Mouse (Mus musculus) liver, embryonic 16.5 days (tissue): ENCODE measurements around the gene Retsat. TPM values are rescaled to one million over a fixed set of nuclear protein-coding genes. Genes with fewer than 3 reads are reported as not detected.
A peak's percentile ranks its signal among the peaks of the same experiment; 100 is the strongest.

Source experiments
- ATAC-seq: fragments of 200-750 bp; cut with Nextera tagmentation; 2 replicates; pipeline ENCODE4 v1.8.0; 2017; ENCODE audit warnings: low read depth, mild to moderate bottlenecking, moderate number of reproducible peaks, moderate library complexity
- H3K27ac ChIP-seq: fragments of 300-500 bp; sonication (generic); 2 replicates; pipeline ENCODE4 v1.5.1; 2014; ENCODE audit warnings: mild to moderate bottlenecking, low read length
- H3K27me3 ChIP-seq: fragments of 300-500 bp; sonication (generic); 2 replicates; pipeline ENCODE4 v1.6.1; 2014; ENCODE audit warnings: low read depth, low read length, mixed read lengths; ENCODE audit not compliant: control insufficient read depth, insufficient read depth
- H3K36me3 ChIP-seq: fragments of 300-500 bp; sonication (generic); 2 replicates; pipeline ENCODE4 v1.6.1; 2014; ENCODE audit warnings: mild to moderate bottlenecking; ENCODE audit not compliant: control insufficient read depth, insufficient read depth
- H3K4me1 ChIP-seq: fragments of 300-500 bp; sonication (generic); 2 replicates; pipeline ENCODE4 v1.6.1; 2014; ENCODE audit warnings: low read depth, low read length, mixed read lengths; ENCODE audit not compliant: control insufficient read depth
- H3K4me2 ChIP-seq: fragments of 300-500 bp; sonication (generic); 2 replicates; pipeline ENCODE4 v1.6.1; 2014; ENCODE audit warnings: low read depth, low read length, mixed read lengths
- H3K4me3 ChIP-seq: fragments of 300-500 bp; sonication (generic); 2 replicates; pipeline ENCODE4 v1.5.1; 2014; ENCODE audit warnings: low read depth, mild to moderate bottlenecking, low read length
- H3K9ac ChIP-seq: fragments of 300-500 bp; sonication (generic); 2 replicates; pipeline ENCODE4 v1.6.1; 2014; ENCODE audit warnings: low read depth, low read length
- H3K9me3 ChIP-seq: fragments of 300-500 bp; sonication (generic); replicated peaks from 2 replicates; pipeline ENCODE4 v1.6.1; 2016; ENCODE audit warnings: low read length; ENCODE audit not compliant: control insufficient read depth
- WGBS: fragments of 180-500 bp; shearing (Covaris S2); extraction: QIAGEN DNeasy Blood & Tissue Kit; methylation state at CpG from one replicate; pipeline ENCODE4 v1.1.7; 2014; ENCODE audit not compliant: insufficient replicate concordance; 5-methylcytosine and 5-hydroxymethylcytosine counted together
- polyA plus RNA-seq: library from polyadenylated mRNA; unstranded; fragments of >200 nt; fragmentation: Nextera tagmentation; extraction: Ambion mirVana; gene quantifications from 2 replicates; pipeline ENCODE4 v1.2.1, GENCODE M21; 2015

Gene Retsat
- polyA plus RNA-seq, 1 experiment from 2014 or later: 21.5 TPM

DNA sequence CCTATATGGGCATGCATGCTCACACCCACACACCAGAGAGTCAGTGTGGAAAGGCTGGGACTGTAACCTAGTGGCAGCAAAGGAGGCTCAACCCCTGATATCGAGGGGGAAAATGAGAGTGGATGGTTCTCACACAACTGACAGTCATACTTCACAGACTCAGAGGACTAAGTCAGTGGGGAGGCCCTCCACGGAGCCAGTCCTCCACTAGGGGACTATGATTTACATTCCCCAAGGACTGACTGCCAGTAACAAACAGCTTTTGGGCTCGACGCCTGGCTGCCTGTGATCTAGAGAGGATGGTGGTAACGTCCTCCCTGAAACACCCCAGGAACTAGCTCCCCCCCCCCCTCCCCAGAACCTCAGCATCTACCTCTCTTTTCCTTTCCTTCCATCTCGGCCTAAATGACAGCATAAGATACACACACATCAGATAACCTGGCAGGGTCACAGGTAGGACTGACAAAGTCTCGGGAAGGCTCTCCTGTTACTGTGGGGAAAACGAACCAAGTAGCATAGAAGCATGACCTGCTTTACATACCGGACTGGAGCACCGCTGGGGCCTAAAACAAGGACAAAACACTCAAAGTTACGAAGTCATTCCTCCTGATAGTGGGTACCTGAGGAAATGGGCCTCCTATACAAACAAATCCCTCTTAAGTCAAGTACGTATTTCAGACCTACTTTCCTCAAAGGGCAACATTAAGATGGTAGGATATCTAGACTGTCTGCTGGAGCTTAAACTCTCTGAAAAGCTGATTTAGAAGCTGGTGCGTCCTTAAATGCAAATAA lies 996 bp upstream of the Retsat start:
- WGBS: 48% methylated on average over 13 of the region's 13 CpGs
- H3K9me3 ChIP-seq: no peaks in the 10 kb centered on the region
- H3K4me2 ChIP-seq: peak overlapping the region; percentile 83
- no peak overlapping the region for H3K27ac ChIP-seq
- no peaks in the 10 kb centered on the region for H3K27me3 ChIP-seq
- peak overlapping the region; percentile 70 for H3K4me3 ChIP-seq
- peaks cover 18% of the 10 kb centered on the region for H3K4me1 ChIP-seq
- H3K9ac ChIP-seq: peak overlapping the region; percentile 73
- no peaks in the 10 kb centered on the region for H3K36me3 ChIP-seq
- ATAC-seq: no peak

DNA sequence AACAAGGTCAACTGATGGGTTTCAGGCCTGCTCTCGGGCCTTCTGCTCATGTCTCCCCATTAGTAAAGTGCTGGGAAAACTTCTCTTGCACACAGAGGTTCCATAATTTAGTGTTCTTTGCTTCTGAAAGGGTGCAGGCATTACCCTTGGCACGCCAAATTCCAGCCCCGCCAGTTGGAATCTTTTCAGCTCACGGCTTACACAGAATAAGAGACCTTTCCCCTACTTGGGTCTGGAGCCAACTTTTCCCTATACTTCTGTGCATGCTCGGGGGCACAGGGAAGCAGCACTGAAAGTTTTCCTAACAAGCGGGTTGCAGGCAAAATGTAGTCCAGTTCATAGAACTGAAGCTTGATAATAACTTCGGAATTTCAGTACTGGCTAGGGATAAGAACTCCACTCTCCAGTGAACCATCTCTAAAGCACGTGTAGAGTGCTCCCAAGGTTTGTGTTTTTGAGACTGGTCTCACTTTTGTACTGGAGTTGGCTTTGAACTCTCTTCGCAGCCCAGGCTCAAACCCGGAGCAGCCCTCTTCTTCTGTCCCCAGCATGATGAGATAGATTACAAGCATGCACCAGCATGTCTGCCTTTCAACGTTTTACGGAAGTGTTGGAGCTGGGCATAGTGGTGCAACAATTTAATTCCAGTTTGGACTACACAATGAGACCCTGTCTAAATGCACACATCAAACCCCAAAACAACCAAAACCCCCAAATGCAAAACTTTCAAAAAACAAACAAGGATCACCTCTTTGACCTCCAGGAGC lies 699 bp downstream of the Retsat start:
- H3K4me2 ChIP-seq: peak overlapping the region; percentile 83
- peak overlapping the region; percentile 70 for H3K4me3 ChIP-seq
- no peaks in the 10 kb centered on the region for H3K9me3 ChIP-seq
- H3K4me1 ChIP-seq: peaks cover 18% of the 10 kb centered on the region
- peak overlapping the region; percentile 66 for H3K27ac ChIP-seq
- H3K27me3 ChIP-seq: no peaks in the 10 kb centered on the region
- H3K9ac ChIP-seq: peak overlapping the region; percentile 73
- 30% methylated on average over 12 of the region's 12 CpGs for WGBS
- H3K36me3 ChIP-seq: no peaks in the 10 kb centered on the region
- ATAC-seq: peak; percentile 52

DNA sequence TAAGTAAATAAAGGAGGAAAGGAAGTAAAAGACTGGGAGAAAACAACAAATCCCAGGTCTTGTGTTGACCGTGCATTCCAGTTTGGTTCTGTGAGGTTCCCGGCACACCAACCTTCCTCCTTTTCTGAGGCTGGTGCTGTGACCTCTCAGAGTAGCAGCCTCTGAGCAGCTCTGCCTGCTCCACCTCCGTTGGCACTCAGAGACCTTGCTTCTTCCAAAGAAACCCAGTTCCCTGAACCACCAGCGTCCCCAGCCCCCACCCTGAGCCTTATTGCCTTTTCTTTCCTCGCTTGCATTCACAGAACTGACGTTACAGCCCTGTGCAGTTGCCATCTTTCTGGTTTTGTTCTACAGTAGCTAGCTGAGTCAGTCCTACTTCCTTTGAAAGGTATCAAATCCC lies 1.9 kb downstream of the Retsat start:
- H3K36me3 ChIP-seq: no peaks in the 10 kb centered on the region
- no peak for ATAC-seq
- H3K27ac ChIP-seq: no peak overlapping the region
- H3K4me3 ChIP-seq: no peak overlapping the region
- H3K4me1 ChIP-seq: peaks cover 18% of the 10 kb centered on the region
- WGBS: 72% methylated on average over 6 of the region's 6 CpGs
- no peak overlapping the region for H3K4me2 ChIP-seq
- no peak overlapping the region for H3K9ac ChIP-seq
- H3K27me3 ChIP-seq: no peaks in the 10 kb centered on the region
- H3K9me3 ChIP-seq: no peaks in the 10 kb centered on the region

DNA sequence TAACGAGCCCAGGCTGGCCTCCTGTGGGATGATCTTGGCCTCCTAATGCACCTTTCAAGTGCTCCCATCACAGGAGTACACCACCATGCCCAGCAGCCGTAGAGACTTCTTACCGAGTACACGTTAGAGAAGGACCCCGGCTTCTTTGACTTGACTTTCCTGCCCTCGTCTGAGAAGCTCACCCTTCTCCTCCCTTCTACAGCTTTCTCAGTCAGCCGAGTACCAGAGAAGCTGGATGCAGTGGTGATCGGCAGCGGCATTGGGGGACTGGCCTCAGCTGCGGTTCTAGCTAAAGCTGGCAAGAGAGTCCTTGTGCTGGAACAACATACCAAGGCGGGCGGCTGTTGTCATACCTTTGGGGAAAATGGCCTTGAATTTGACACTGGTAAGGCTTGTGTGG lies 2.5 kb downstream of the Retsat start:
- Histone ChIP-seq H3K4me3 (no peak overlapping the region), H3K27ac (no peak overlapping the region), H3K36me3 (no peaks in the 10 kb centered on the region), H3K9me3 (no peaks in the 10 kb centered on the region), H3K9ac (no peak overlapping the region), H3K4me1 (peaks cover 18% of the 10 kb centered on the region), H3K4me2 (no peak overlapping the region), H3K27me3 (no peaks in the 10 kb centered on the region)
- WGBS: 82% methylated on average over 12 of the region's 12 CpGs
- ATAC-seq: no peak

DNA sequence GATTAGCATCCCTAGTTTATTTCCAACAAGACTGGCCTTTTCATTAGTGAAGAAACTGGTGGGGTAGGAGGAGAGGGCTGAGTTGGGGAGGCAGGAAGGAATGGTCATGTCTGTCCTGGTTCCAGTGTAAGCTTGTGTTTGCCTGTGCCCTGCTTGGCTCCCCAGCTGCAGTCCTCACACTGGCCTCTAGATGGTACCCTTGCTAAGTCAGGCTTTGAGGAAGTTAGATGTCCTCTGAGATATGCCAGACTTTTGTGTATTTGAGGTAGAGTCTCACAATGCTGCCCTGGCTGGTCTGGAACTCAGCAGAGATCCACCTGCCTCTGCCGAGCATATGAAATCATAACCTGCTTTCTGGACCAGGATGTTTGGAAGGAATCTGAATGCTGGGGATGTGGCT lies 3.5 kb downstream of the Retsat start:
- H3K27ac ChIP-seq: no peak overlapping the region
- no peaks in the 10 kb centered on the region; the same call in 1 of the 2 replicates for H3K36me3 ChIP-seq
- H3K4me1 ChIP-seq: peaks cover 18% of the 10 kb centered on the region
- no peak overlapping the region for H3K9ac ChIP-seq
- 7% methylated on average over 1 of the region's 1 CpGs for WGBS
- ATAC-seq: no peak
- no peaks in the 10 kb centered on the region for H3K9me3 ChIP-seq
- no peak overlapping the region for H3K4me2 ChIP-seq
- no peak overlapping the region for H3K4me3 ChIP-seq
- H3K27me3 ChIP-seq: no peaks in the 10 kb centered on the region

DNA sequence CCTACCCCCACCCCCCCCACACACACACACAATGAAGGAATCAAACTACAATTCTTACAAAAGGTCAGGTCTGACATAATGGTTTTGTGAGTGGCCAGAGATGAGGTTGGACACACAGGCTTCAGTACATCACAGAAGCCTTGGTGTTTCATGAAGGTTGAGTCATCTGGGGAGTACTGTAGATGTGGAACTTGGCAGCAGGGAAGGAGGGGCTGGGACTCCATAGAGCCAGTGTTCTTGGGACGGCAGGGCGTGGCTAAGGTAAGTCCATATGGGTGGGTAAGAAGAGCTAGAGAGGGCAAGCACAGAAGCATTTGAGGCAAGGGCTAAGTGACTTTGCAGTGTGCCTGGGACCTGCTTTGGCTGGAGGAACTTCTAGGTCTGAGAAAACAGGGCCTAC lies 5.8 kb downstream of the Retsat start:
- Histone ChIP-seq H3K27me3 (no peaks in the 10 kb centered on the region), H3K4me3 (no peak overlapping the region), H3K36me3 (peaks cover 5% of the 10 kb centered on the region; the same call in 1 of the 2 replicates), H3K9me3 (no peaks in the 10 kb centered on the region), H3K27ac (no peak overlapping the region), H3K9ac (no peak overlapping the region), H3K4me2 (no peak overlapping the region), H3K4me1 (peaks cover 4% of the 10 kb centered on the region)
- ATAC-seq: no peak
- WGBS: 75% methylated on average over 2 of the region's 2 CpGs

DNA sequence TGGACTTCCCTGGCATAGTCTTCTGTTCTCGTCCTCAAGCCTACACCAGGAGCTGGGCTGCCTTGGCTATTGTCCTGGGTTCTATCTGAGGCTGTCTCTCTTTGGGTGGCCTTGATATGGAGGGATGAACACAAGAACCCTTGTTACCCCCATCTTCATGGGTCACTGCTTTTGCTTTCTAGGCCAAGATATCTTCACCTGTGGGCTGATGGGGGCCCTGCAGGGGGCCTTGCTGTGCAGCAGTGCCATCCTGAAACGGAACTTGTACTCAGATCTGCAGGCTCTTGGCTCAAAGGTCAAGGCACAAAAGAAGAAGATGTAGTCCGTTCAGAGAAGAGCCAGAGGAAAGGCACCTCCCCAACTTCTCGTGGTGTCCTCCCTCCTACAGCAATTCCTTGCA lies 8.8 kb downstream of the Retsat start:
- Histone ChIP-seq H3K36me3 (peaks cover 16% of the 10 kb centered on the region), H3K27me3 (no peaks in the 10 kb centered on the region), H3K4me1 (no peaks in the 10 kb centered on the region), H3K4me3 (no peak overlapping the region), H3K4me2 (no peak overlapping the region), H3K9ac (no peak overlapping the region), H3K9me3 (no peaks in the 10 kb centered on the region), H3K27ac (no peak overlapping the region)
- 69% methylated on average over 4 of the region's 4 CpGs for WGBS
- ATAC-seq: no peak

DNA sequence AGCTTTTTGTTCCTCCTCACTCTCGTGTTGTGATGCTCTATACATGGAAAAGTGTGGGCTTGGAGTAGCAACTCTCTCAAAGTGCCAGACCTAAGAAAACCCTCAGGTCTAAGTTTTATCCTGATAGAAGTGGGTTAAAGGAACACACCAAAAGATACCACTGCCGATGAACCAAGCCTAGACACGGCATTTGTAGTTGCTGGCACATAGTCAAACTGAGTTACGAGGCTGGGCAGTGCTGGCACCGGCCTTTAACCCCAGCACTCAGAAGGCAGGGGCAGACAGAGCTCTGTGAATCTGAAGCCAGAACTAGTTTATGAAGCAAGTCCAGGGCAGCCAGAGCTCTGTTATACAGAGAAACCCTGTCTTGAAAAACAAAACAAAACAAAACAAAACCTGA lies 9.4 kb downstream of the Retsat start:
- Histone ChIP-seq H3K9ac (no peak overlapping the region), H3K9me3 (no peaks in the 10 kb centered on the region), H3K4me3 (no peak overlapping the region), H3K27me3 (no peaks in the 10 kb centered on the region), H3K36me3 (peaks cover 16% of the 10 kb centered on the region), H3K4me2 (no peak overlapping the region), H3K27ac (no peak overlapping the region), H3K4me1 (no peaks in the 10 kb centered on the region)
- WGBS: 75% methylated on average over 5 of the region's 5 CpGs
- ATAC-seq: no peak

DNA sequence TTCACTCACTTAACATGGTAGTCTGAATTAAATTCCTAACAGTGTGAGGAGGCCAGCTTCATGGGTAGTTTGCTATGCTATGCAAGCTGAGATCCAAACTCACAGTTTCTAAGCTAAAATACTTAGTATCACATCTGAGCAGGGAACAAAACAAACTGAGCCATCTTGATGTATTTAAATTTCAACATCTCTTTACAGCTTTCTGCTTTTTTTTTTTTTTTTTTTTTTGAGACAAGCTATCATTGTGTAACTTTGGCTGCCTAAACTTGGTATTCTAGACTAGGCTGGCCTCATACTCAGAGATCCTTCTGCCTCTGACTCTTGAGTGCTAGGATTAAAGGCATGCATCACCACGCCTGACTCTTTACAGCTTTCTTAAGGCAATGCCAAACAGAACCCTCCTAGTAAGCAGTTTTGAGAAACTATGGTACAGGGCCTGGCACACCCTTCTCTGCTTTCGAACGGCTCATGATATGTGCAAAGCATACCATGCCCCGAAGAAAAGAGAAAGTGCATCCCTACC lies 10.4 kb downstream of the Retsat start:
- 75% methylated on average over 4 of the region's 4 CpGs for WGBS

More for the DNA sequence above, 10.4 kb downstream of the Retsat start:
- Histone ChIP-seq H3K4me3 (no peak overlapping the region), H3K27me3 (no peaks in the 10 kb centered on the region), H3K9me3 (no peaks in the 10 kb centered on the region), H3K4me2 (no peak overlapping the region), H3K4me1 (no peaks in the 10 kb centered on the region), H3K27ac (no peak overlapping the region), H3K9ac (no peak overlapping the region), H3K36me3 (peaks cover 16% of the 10 kb centered on the region)
- ATAC-seq: no peak
